Mouse (Mus musculus): ENCODE data around the gene Mmp15.
A peak's percentile ranks its signal among the peaks of the same experiment; 100 is the strongest.

Gene Mmp15

DNA sequence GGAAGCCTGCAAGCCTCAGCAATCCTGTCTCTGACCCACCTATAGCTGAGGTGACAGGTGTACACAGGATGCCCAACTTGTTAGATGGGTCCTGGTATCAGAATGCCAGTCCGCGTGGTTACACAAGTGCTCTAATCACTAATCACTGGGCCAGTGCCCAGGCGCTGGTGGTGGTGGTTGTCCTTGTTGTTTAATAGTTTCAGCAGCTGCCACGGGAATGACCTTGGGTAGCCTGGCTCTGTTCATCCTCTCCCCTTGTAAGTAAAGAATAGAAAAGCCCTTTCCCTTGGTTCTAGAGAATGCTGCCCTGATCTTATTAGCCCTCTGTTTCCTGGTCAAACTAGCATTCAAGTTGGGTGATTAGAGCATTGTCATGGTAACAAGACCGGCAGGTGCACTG lies 10.3 kb upstream of the Mmp15 start:
- DNase-seq (ENCODE audit: low read depth, low spot score): no peak

DNA sequence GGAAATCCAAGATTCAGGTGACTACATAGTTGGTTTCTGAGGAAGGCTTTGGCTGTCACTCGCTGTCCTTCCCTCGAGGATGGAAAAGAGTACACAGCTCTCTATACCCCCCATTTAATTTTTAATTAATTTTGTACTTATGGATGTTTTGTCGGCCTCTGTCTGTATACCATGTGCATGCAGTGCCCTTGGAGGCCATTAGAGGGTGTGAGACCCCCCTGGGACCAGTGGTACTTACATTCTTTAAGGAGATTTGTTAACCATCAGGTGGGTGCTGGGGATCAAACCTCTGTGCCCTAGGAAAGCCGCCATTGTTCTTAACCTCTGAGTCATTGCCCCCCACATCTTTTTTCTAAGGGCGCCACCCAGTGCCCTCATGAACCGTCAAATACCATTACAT lies 7.4 kb upstream of the Mmp15 start:
- no peak for DNase-seq (ENCODE audit: low read depth, low spot score)

DNA sequence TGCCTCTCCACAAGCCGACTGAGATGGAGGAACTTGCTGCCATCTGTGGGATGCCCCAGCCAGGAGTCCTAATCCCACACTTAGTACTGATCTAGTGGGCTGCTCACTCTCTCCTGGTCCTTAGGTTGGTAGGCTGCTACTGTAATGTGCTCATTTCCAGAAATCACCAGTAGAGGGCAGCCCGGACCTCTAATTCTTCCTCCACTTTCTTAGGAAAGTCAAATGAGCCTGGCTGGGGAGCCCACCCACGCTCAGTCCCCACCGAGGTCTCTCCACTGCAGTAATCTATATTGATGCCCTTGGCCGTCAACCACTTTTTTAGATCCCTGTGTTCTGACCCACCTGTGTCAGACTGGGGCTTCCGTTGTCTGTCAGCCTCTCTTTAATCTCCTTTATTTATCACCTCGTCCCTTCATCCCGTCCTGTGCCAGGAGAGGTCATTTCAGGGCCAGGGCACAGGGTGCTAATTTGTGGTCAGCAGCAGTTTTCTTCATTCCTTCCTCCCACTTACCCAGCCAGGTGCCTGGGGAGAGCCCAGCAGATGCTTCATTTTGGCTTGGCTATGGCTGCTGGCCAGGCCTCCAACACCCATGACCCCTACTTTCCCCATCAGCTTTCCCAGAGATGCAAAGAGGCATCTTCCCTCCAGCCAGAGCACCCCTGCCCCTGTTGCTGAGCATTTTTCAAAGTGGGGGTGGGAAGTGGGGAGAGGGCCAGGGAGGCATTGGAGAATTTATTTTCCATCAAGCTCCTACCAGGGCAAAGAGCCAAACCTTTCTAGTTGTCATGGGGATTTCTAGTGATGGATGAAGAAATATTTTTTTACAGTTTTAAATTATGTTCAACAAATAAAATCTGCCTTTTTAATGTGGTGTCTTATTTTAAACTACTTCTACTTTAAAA lies 5.2 kb upstream of the Mmp15 start:
- peak; percentile 87 for DNase-seq (ENCODE audit: low read depth, low spot score)

DNA sequence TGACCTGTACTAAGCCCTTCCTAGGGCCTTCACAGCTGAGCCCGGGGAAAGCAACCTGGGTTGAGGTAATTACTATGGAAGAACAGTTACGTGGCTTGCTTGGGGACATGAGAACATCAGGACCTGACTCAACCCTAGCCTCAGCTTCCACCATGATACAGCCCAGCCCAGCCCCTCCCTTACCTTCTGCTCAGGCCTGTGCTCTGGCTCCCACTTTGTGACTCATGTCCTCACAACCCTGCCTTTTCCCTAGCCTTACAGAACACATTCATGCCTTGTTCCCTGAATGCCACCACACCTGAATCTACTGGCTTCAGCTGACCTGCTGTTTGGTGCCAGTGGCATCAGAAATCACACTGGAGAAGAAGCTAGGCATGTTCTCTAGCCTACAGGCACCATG lies 3.7 kb upstream of the Mmp15 start:
- DNase-seq (ENCODE audit: low read depth, low spot score): no peak

DNA sequence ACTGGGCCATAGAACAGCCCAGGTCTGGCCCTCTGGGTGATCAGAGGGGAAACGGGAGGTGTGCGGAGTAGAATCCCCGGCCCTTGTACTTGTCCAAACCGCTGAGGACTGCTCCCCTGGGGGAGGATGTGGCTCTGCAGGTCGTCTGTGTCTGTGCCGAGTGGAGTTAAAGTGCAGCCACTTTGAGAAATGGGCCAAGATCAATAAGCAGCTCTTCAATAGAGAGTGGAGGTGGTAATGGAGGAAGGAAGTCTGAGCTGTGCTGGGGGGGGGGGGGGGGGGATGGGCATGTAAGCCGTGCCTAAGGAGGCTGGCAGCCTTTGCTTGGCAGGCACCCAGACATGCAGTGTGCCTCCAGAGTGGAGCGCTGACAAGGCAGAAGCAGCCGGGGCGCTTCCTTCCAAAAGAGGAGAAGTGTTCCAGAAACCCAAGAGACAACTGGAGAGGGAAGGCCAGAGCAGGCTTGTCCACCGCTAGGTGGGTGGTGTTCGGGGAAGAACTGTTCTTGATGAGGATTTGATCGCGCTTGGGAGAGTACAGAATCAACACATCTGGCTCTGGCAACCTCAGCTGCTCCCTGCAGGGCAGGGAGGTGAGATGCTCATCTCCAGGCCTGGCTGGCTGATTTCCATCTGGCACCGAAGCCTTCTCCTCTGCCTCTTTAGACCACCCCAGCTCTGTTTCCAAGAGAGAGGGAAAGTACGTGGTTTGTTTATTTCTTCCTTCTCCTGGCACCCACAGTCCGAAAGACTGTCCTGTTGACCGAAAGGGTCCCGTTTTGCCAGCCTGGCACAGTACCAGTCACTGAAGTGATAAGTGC lies 3.0 kb upstream of the Mmp15 start:
- no peak for DNase-seq (ENCODE audit: low read depth, low spot score)

DNA sequence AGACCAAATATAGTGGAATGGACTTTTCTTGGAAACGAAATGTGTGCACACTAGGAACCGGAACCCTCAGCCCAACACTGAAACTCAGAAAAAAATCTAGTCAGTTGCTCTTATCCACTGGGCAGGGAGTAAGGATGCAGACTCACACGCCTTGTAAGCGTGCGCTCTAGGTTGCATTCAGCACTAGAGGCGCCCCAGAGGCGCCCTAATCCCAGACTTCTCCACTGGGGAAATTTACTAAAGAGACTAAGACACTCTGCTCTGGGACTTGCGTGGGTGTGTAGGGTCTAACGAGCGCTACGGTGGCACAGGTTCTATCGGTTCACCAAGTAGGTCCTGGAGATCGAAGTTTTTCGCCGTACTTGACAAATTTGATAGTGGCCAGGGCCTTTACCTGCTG lies 607 bp upstream of the Mmp15 start:
- DNase-seq (ENCODE audit: low read depth, low spot score): no peak

DNA sequence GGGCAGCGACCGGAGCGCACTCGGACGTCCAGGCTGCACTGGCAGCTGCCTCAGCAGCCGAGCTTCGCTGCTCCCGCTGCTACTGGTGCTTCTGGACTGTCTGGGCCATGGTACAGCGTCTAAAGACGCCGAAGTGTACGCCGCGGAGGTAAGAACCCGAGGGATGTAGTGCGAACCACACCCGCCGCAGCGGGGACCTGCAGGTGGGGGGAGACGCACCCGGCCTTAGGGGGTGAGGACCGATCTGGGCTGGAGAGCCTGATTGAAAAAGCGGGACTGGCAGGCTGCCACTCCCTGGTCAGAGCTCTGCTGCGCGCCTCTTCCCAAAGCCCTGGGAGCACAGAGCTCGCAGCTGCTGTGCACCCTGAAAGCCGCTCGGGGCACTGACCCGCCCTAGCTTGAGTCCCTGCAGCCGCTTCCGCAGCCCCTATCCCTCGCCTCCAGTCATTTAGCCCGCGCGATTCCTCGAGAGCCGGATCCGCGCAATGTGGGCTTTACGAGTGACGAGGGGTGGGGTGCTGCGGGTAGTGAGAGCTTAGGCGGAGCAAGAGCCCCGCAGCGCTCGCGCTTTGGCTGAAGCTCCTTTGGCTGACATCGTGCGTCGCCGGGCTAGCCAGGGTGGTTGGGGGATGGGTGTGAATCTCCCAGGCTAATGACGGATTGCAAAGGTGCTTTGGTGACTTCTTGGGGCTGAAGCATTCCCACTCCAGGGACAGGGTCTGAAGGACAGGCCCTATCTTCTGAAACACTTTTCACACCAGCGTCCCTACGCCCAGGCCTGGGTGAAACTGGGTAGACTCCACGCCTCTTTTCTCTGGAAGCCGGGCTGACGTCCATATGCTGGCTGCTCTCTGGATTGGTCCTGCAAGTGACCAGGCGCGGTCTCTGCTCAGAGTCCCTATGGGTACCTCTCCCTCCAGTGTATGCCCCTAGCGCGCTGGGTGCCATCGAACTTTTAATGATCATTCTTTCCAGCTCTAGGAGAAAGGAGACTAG lies 1.1 kb downstream of the Mmp15 start:
- DNase-seq (ENCODE audit: low read depth, low spot score): no peak

DNA sequence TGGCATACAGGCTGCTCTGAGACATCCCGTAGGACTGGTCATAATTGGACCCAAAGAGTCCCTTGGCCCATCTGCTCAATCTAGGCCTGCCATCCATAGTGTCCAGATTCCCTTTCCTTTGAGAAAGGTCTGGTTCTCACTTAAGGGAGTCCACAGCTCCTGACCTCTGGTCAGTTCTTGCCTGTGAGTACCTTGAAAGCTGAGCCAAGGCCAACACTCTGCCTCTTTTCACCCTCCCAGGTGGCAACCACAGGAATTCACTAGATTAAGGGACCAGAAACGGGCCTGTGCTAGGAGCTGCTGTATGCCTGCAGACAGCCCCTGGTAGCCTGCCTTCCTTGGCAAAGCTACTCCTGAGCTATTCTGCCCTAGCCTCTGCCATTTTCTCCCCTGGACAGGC lies 2.5 kb downstream of the Mmp15 start:
- DNase-seq (ENCODE audit: low read depth, low spot score): no peak

DNA sequence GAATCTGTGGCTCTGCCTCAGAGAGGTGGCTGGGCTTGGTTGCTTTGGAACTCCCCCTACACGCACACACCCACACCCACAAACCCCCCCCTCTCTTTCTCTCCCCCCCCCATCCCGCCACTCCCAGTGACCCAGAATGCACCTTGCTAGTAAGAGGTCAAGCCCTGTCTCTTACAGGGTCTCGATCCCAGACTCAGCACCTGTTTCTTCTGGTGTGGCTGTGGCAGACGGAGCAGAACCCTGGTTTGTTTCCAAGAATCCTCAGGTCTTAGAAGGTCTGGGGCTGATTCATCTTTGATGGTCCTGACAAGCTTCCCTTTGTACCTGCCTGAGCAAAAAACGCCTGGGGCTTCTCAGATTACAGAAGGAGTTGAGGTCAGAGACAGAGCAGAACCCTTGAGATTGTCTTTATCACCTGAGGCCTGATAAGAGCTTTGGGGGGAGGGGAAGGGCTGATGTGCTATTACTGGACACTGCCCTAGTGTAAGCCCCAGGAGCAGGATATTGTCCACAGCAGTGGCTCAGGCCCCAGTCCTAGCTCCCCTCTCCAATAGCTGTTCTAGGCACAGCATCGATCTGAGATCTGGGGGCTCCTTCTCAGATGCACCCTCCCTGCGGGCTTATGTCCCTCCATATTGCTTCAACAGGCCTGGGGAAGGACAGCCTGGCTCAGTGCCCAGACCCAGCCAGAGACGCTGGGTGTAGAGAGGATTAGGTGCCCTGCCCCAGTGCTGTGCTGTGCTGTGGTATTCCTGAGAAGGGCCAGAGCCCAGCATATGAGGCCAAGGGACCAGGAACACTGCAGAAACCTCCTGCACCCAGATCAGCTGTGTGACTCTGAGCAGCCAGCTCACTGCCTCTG lies 6.7 kb downstream of the Mmp15 start:
- no peak for DNase-seq (ENCODE audit: low read depth, low spot score)

DNA sequence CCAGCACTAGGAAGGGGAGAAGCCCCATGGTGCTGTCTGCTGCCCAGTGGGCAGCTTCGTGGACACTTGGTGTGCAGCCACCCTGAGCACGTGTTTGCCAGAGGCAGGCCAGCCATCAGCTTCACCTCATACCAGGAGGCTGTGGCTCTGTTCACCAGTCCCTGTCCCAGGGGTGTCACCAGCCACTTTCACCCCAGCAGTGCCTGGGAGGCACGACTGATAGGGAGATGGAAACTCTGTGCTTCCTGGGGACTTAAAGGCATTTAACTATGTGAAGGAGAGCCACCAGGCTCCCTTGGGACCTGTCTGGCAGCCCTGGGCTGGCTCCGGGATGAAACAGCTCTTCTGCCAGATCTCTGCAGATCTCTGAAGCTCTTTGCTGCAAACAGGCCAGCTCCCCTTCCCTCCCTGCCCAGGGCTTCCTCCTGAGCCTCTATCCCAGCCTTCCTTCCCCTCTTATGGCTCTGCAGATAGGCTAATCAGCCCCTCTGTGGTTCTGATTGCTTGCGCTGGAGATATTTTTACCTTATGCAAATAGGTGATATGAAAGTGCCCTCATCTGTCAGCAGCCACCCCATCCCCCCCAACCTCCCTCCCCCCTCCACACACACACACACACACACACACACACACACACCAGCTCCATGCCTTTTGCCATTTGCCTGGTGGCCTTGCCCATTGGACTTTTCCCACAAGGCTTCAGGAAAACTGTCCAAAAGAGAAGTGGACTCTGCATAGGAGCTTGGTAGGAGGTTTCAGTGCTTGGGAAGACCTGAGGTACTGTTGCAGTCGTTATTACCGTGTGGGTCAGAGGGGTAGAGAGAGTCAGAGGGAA lies 8.3 kb downstream of the Mmp15 start:
- DNase-seq (ENCODE audit: low read depth, low spot score): no peak

DNA sequence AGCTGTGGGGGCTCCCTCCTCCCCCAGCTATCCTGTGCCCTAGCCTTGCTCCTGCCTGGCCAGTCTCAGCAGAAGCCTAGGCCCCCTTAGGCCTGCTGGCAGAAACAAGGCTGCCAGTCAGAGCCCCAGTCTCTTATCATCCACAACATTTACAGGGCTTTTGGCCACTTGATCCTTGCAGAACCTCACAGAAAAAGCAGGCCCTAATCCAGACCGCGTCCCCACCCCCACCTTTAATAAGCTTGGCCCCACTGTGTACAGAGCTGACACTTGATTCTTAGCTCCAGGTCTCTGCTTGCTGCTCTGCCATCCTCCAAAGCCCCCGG lies 8.9 kb downstream of the Mmp15 start:
- no peak for DNase-seq (ENCODE audit: low read depth, low spot score)

DNA sequence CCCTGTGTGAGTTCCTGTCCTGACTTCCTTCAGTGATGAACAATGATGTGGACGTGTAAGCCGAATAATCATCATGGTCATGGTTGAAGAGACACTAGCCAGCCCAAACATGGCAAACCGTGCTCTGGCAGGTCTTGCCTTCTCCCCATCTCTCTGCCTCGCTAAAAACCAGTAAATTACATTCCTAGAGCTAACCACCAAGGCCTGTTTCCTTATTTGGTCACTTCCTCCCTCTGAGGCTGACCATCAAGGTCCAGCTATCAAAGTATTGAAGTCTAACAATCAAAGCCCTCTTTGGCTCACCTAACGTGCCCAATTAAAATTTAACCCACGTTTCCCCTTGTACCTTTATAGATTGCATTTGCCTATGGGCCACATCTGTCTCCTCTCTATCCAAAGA lies 10.2 kb downstream of the Mmp15 start:
- no peak for DNase-seq (ENCODE audit: low read depth, low spot score)

DNA sequence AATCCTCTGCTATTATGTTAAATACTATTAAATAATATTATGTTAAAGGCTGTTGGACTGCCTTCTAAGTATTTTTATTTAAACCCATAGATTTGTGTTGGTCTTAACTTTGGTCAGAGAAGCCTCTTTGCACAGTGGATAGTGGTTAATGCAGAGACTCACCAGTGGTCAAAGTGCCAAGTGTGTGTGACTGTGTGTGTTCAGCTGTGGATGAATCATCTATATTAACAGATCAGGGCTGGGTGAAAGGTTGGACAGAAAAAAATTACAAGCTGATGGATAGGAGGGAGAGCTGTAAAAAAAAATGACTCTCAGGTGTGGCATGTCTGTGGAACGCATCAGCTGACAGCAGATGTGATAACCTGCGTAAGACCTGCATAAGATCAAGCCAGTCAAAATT lies 11.8 kb downstream of the Mmp15 start:
- peak; percentile 78 for DNase-seq (ENCODE audit: low read depth, low spot score)

DNA sequence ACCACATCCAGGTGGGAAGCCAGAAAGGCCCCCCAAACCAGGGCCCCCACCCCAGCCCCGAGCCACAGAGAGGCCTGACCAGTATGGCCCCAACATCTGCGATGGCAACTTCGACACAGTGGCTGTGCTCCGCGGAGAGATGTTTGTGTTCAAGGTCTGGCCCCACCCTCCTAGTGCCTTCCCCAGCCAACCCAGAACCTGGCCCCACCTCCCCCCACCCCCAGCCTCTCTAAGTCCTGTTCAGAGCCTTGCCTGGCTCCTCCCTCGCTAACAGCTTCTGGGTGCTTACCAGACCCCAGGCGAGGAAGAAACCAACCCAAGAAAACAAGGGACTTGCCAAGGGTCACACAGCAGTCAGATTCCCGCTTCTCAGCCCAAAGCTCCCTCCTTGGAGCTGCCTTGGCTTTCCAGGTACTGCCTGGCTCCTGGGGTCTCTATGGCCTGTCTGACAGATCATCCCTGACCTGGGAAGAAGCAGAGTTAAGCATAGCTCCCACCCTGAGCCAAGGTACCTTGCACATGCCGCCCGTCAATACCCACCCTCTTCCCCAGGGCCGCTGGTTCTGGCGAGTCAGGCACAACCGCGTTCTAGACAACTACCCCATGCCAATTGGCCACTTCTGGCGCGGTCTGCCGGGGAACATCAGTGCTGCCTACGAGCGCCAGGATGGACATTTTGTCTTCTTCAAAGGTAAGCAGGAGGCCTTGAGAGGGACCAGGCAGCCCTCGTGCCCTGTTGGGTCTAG lies 17.7 kb downstream of the Mmp15 start:
- no peak for DNase-seq (ENCODE audit: low read depth, low spot score)

DNA sequence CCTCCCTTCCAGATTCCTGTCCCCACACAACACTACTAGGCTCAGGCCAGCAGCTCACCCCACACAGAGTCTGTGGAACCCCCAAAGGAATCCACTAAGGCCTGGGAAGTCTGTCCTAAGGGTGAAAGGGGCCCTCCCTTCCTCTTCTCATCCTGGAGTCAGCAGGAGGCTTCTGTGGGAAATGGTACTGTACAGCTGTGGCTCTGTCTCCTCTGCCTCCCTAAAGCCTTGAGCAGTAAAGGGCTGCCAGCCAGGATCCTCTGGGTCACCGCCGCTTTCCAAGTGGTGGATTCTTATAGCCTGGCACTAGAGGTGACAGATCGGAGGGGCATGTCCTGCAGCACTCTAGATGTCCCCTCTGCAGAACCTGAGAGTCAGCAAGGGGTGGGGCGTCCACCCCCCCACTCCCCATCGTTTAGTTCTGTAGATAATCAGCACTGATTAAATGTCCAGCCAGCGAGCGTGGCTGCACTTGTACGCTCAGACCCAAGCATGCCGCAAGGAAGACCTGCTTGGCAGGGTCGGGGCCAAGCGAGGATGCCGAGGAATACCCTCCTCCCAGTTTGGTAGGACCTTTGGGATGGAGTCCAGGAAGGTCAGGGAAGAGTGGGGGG lies 21.4 kb downstream of the Mmp15 start:
- no peak for DNase-seq (ENCODE audit: low read depth, low spot score)

DNA sequence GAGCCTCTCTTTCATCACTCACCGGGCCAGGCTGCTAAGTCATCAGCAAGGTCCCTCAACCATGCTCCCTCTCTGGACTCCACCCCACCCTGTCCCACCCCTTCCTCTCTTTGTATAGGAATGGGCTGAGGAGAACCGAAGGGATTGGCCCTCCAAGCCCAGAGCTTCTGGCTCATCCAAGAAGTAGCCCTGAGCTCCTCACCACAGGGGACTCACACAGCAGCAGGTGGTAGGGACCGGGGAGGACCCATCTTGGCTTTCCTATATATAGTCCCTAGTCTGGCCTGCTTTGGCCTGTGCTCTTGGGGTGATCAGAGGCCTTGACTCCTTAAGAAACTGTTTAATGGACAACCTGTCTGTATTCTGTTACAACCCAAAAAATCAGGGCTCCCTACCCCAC lies 22.4 kb downstream of the Mmp15 start:
- DNase-seq (ENCODE audit: low read depth, low spot score): no peak

DNA sequence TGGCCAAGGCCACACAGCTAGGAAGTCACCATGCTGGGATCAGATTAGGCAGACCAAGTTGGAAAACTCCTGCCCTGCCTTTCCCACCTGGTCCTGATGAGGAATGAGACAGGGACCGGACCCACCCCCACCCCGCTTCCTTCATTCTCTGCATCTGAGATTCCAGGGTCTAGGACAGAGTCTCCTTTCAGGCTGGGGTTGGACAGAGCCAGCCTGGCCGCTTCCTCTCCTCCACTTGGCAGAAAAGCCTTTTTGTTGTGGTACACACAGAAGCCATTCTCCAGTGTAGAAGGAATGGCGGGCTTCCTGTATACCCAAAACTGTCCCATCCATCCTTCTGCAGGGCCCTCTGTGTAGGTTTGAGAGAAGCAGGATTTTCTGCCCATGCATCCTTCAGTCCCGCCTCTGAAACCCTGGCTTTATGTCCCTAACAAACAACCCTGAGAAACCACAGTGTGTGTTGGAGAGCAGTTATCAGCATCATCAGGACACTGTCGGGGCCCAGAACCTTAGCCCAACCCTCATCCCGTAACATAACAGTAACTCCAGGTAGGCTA lies 23.4 kb downstream of the Mmp15 start:
- DNase-seq (ENCODE audit: low read depth, low spot score): no peak

DNA sequence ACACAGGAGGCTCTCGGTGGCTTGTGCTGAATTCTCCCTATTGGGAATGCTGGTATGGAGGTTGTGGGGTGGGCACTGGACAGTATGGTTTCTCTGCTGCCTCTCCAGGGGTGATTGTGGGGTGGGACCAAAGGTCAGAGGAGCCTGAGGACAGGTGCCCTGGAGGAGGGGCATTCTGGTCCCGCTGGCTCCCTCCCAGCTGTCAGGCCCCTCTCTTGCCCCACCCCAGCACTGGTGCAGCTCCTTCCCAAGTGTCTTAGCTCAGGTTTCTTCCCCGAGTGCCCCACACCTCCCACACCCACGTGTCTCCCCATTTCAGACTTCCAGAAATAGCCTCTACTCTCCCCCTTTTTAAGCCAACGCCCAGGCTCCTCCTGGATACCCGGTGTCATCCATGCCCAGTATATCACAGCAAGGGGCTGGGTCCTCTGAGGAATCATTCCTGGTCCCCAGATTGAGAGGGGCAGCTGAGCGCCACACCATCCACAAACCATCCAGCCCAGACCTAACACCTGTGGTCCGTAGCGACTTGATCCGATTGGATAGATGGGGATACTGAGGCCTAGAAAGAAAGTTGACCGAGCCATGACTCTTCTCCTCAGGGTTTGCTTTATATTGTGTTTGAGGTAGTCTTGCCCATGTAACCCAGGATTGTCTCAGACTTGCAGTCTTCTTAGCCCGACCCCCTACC lies 24.4 kb downstream of the Mmp15 start:
- no peak for DNase-seq (ENCODE audit: low read depth, low spot score)
